Mouse (Mus musculus) right cerebral cortex, postnatal 10 days (tissue): ENCODE measurements around the gene Slc38a5.

Source experiments
- DNase-seq, 2 experiments: peaks; one replicate each; pipeline ENCODE4 v3.0.0; 2021; ENCODE audit warnings: low spot score in 2 of 2

Slc38a5 gene

GRCm38 (mm10) chrX:8309302-8309701, 38.4 kb downstream of the Slc38a5 start:
- no peak for DNase-seq

- DNase-seq, result peak in 1 of 2 experiments; percentile 25
These were observed 44.0 kb downstream of the Slc38a5 start for GRCm38 (mm10) chrX:8314905-8315304.

- no peak for DNase-seq
These were observed 56.2 kb downstream of the Slc38a5 start, which contains the start of gene Ssxb10 for GRCm38 (mm10) chrX:8327124-8327523. Gene Ssxb10 (plus strand): TSS chrX:8327424.
